Mouse (Mus musculus): Measurements from ENCODE around the gene Ippk.

- TF ChIP-seq POLR2A (IDR thresholded peaks at IDR 0.05; ENCODE audit: control insufficient read depth, extremely low read depth, insufficient read depth, low read length, poor library complexity), result no peak
- no peak for TF ChIP-seq CTCF (IDR thresholded peaks at IDR 0.05; ENCODE audit: borderline replicate concordance, control insufficient read depth, extremely low read depth, insufficient read depth, low read length, poor library complexity)
Observed at GRCm38 (mm10) chr13:49480057-49480456, 59.0 kb downstream of the Ippk start.

Measured in thymus, adult 2 months (tissue).